Mouse (Mus musculus): Measurements from ENCODE around the gene Bpifa6. TPM values are rescaled to one million over a fixed set of nuclear protein-coding genes. Genes with fewer than 3 reads are reported as not detected.
A peak's percentile ranks its signal among the peaks of the same experiment; 100 is the strongest.
"Not testable (repeated sequence)": the region's sequence is repeated elsewhere in the genome, so short reads cannot be mapped to it uniquely, and the experiment has no call there.

The Bpifa6 gene
- polyA plus RNA-seq, 1 experiment from 2014 or later = not detected

DNA sequence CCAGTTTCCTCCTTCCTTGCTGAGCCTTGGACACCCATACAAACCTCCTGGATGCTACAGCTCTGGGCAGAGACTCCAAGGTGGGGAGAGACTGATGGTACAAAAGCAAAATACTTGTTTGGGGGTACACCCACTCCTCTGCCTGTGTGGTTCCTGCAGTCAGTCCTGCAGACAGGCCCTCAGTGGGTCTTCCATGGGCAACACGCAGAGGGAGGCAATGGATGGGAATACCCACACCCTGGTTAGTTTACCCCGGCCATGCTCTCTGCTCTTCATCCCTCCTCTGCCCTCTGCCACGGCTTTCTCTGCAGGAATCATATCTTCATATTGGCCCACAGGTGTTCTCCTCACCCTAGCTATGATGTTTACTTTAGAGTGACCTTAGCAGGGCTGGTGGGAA lies 25.8 kb downstream of the Bpifa6 start:
- Histone ChIP-seq H3K27ac (no peak overlapping the region), H3K4me3 (no peak overlapping the region), H3K4me1 (no peaks in the 10 kb centered on the region), H3K27me3 (ENCODE audit: low read depth, poor library complexity, severe bottlenecking) (no peaks in the 10 kb centered on the region), H3K36me3 (no peaks in the 10 kb centered on the region), H3K9me3 (replicated peaks) (no peaks in the 10 kb centered on the region)
- 85% methylated on average over 3 of the region's 3 CpGs for WGBS
- DNase-seq (ENCODE audit: low spot score) = no peak

DNA sequence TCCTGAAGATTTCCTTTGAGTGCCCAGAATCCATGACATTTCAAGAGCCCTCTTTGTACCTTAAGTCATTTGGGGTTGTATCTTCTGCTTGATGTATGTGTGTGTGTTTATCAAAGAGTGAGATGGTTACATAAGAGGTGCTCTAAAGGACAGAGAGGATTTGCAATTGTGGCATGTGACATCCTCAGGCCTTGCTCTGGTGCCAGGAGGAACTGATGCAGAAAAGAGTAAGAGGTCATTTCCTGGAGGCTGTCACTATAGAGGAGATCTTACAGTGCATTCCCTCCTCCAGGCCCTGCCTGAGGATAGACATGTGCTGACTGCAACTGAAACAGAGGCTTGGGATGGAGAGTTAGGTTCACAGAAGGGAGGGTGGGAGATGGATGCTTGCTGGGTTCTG lies 26.3 kb downstream of the Bpifa6 start:
- Histone ChIP-seq H3K36me3 (no peaks in the 10 kb centered on the region), H3K27me3 (ENCODE audit: low read depth, poor library complexity, severe bottlenecking) (no peaks in the 10 kb centered on the region), H3K9me3 (replicated peaks) (no peaks in the 10 kb centered on the region), H3K4me1 (no peaks in the 10 kb centered on the region), H3K4me3 (no peak overlapping the region), H3K27ac (no peak overlapping the region)
- no peak for DNase-seq (ENCODE audit: low spot score)

DNA sequence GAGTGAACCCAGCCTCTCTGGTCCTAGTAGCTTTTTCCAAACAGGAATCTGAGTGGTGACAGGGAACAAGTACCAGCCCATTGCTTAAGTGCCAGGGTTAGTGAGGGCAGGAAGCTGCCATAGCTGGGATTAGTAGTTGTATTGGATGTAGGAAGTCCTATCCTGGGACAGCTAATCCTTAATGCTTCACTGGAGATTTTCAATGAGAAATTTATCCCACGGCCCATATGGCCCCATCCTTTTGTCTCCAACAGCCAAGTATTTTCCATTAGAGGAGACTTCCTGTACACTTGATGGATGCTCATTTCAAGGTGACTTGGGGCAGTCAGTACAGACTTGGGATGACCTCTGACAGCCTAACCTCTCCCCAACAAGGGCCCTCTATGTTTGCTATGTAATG lies 29.7 kb downstream of the Bpifa6 start:
- 86% methylated on average over 1 of the region's 1 CpGs for WGBS
- Histone ChIP-seq H3K36me3 (no peaks in the 10 kb centered on the region), H3K27ac (no peak overlapping the region)

DNA sequence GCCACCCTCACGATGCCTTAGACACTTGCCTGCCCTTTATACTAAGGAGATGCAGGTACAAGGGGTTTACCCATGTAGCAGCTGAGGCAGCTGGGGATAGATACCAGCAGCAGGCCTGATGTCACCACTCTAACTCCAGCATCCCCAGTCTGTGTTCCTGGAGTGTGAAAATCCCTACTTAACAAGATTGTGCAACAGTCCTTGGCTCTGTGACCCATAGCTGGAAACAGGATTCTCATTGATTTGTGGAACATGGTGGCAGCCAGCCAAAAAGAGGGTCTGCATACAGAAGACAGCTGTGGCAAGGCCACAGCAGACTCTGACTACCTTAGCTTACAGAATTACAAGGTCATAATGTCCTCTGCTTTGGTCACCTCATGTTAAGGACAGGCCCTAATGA lies 30.3 kb downstream of the Bpifa6 start:
- no peak overlapping the region for H3K27ac ChIP-seq
- no peaks in the 10 kb centered on the region for H3K9me3 ChIP-seq (replicated peaks)
- DNase-seq (ENCODE audit: low spot score) = no peak
- H3K36me3 ChIP-seq = no peaks in the 10 kb centered on the region
- WGBS = 85% methylated on average over 1 of the region's 1 CpGs
- H3K4me3 ChIP-seq = no peak overlapping the region
- H3K27me3 ChIP-seq (ENCODE audit: low read depth, poor library complexity, severe bottlenecking) = no peaks in the 10 kb centered on the region
- no peaks in the 10 kb centered on the region for H3K4me1 ChIP-seq

More for the DNA sequence above, 29.7 kb downstream of the Bpifa6 start:
- Histone ChIP-seq H3K4me3 (no peak overlapping the region), H3K27me3 (ENCODE audit: low read depth, poor library complexity, severe bottlenecking) (no peaks in the 10 kb centered on the region), H3K4me1 (no peaks in the 10 kb centered on the region), H3K9me3 (replicated peaks) (no peaks in the 10 kb centered on the region)
- DNase-seq (ENCODE audit: low spot score) = no peak

DNA sequence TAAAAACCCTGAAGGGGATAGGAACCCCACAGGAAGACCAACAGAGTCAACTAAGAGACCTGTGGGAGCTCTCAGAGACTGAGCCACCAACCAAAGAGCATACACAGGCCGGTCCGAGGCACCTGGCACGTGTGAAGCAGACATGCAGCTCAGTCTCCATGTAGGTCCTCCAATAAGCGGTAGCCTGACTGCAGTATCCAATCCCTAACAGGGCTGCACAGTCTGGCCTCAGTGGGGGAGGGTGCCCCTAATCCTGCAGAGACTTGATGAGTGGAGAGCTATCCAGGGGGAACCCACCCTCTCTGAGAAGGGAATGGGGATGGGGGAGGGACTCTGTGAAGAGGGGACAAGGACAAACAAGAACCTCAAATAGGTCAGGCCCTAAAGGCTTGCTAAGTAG lies 31.0 kb downstream of the Bpifa6 start:
- Histone ChIP-seq H3K4me1 (no peaks in the 10 kb centered on the region), H3K27me3 (ENCODE audit: low read depth, poor library complexity, severe bottlenecking) (no peaks in the 10 kb centered on the region), H3K36me3 (no peaks in the 10 kb centered on the region), H3K27ac (no peak overlapping the region), H3K4me3 (no peak overlapping the region), H3K9me3 (replicated peaks) (no peaks in the 10 kb centered on the region)
- no peak for DNase-seq (ENCODE audit: low spot score)
- 91% methylated on average over 4 of the region's 4 CpGs for WGBS

DNA sequence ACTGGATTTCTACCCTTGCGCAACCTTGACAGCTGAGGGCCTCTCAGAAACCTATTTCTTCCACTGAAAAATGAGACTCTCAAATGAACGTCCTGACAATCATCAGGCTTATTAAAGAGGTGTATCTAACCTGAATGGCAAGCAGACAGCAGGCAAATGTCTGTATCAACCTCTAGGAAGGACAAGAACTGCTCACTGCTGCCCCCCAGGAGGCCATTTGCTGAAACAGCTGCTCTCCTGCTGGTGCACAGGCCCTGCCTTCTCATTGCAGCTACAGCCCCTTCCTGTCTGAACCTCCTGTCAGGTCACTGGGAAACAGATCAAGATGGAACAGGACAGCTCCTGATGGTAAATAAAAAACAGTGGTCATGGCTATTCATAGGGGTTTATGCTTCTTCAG lies 31.6 kb downstream of the Bpifa6 start:
- no peak for DNase-seq (ENCODE audit: low spot score)
- WGBS = 87% methylated on average over 2 of the region's 2 CpGs
- H3K9me3 ChIP-seq (replicated peaks) = no peaks in the 10 kb centered on the region
- no peaks in the 10 kb centered on the region for H3K27me3 ChIP-seq (ENCODE audit: low read depth, poor library complexity, severe bottlenecking)
- H3K27ac ChIP-seq = no peak overlapping the region
- H3K36me3 ChIP-seq = no peaks in the 10 kb centered on the region
- no peaks in the 10 kb centered on the region for H3K4me1 ChIP-seq
- H3K4me3 ChIP-seq = no peak overlapping the region

DNA sequence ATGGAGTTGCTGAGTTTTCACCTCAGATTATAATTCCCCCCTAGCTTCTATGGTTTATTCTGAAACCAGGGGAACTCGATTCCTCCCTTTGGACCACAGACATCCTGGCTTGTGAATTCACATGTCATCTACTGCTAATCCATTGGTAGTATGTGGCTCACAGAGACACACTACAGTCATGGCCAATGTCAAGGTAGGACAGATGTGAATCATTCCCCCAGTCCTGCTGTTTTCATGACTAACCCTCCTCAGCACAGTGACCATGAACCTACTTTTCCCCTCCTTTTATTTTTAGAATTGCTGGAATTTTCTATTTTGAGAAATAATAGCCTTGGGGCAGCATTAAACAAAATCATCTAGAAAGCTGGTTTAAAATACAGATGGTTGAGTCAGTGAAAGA lies 32.6 kb downstream of the Bpifa6 start:
- Histone ChIP-seq H3K36me3 (no peaks in the 10 kb centered on the region), H3K4me1 (no peaks in the 10 kb centered on the region), H3K4me3 (no peak overlapping the region), H3K27me3 (ENCODE audit: low read depth, poor library complexity, severe bottlenecking) (no peaks in the 10 kb centered on the region), H3K9me3 (replicated peaks) (no peaks in the 10 kb centered on the region), H3K27ac (no peak overlapping the region)
- WGBS = 84% methylated on average over 1 of the region's 1 CpGs
- no peak for DNase-seq (ENCODE audit: low spot score)

DNA sequence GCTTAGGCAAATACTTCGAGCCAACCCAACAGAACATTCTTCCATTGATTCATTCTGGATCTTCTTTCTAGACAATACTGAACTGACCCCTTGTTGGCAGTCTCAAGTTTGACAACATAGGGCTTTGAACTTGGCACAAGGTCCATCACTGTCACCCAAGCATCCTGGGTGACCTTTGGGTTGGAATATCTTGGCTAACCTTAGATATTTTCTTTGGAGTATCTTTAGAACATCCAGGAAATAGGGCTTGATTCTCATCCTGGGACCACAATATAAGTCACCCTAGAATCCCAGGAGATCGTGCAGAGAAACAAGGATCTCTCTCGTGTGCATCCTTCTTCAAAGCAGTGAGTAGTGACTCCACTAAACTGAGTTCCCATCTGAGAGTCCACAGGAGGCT lies 33.2 kb downstream of the Bpifa6 start, which contains the start of gene Bpifa2:
Gene Bpifa2 (plus strand): TSS at position 301 of the 400 bp plus-strand sequence.
- Histone ChIP-seq H3K4me1 (no peaks in the 10 kb centered on the region), H3K36me3 (no peaks in the 10 kb centered on the region), H3K4me3 (no peak within 1 kb of the TSS), H3K27me3 (ENCODE audit: low read depth, poor library complexity, severe bottlenecking) (no peaks in the 10 kb centered on the region), H3K27ac (no peak within 1 kb of the TSS), H3K9me3 (replicated peaks) (no peaks in the 10 kb centered on the region)
- no peak for DNase-seq (ENCODE audit: low spot score)
- 79% methylated on average over 3 of the region's 3 CpGs for WGBS

DNA sequence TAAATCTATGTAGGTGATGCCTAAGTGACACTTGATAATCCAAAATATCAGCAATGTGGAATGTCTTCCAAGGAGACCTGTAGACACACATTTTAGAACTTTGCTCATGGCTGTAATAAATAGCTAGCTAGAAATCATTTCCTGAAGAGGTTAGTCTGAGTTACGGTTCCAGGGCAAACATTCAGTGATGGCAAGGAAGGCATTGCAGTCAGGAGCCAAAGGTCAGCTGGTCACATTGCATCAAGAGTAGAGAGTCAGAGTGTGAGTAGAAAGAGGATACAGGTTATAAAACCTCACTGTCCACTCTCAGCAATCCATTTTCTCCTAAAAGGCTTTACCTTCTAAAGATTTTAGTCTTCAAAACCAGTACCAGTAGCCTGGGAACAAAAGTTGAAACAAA lies 43.2 kb downstream of the Bpifa6 start:
- 82% methylated on average over 1 of the region's 1 CpGs for WGBS
- no peak for DNase-seq (ENCODE audit: low spot score)
- H3K36me3 ChIP-seq = no peaks in the 10 kb centered on the region
- no peaks in the 10 kb centered on the region for H3K4me1 ChIP-seq
- no peak overlapping the region for H3K4me3 ChIP-seq
- no peaks in the 10 kb centered on the region for H3K27me3 ChIP-seq (ENCODE audit: low read depth, poor library complexity, severe bottlenecking)
- H3K9me3 ChIP-seq (replicated peaks) = no peaks in the 10 kb centered on the region
- H3K27ac ChIP-seq = no peak overlapping the region

DNA sequence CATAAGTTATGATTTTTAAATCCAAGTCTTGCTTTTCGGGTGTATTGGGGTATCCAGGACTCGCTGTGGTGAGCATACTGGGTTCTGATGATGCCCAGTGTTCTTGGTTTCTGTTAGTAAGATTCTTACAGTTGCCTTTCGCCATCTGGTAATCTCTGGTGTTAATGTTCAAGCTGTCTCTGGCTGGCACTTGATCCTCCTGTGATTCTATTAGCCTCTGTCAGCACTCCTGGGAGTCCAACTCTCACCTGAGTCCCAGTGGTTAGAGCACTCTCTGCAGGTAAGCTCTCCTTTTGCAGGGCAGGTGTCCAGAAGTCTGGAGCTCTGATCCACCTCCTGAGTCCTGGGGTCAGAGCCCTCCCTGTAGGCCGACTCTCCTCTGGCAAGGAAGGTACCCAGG lies 49.9 kb downstream of the Bpifa6 start:
- not testable (repeated sequence) for H3K27ac ChIP-seq; H3K9me3 ChIP-seq (replicated peaks); H3K36me3 ChIP-seq; H3K27me3 ChIP-seq (ENCODE audit: low read depth, poor library complexity, severe bottlenecking); H3K4me1 ChIP-seq; DNase-seq (ENCODE audit: low spot score); H3K4me3 ChIP-seq
- WGBS = 84% methylated on average over 4 of the region's 4 CpGs

DNA sequence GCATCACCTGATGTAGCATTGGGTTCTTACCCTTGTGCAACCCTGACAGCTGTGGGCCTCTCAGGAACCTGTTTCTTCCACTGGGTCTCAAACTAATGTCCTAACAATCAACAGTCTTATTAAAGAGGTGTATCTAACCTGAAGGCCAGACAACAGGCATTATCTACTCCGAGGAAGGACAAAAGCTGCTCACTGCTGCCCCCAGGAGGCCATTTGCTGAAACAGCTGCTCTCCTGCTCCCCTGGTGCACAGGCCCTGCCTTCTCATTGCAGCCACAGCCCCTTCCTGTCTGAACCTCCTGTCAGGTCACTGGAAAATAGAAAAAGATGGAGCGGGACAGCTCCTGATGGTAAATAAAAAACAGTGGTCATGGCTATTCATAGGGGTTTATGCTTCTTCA lies 64.2 kb downstream of the Bpifa6 start:
- 64% methylated on average over 2 of the region's 2 CpGs for WGBS
- Histone ChIP-seq H3K36me3 (no peaks in the 10 kb centered on the region), H3K4me3 (no peak overlapping the region), H3K4me1 (no peaks in the 10 kb centered on the region), H3K9me3 (replicated peaks) (no peaks in the 10 kb centered on the region), H3K27me3 (ENCODE audit: low read depth, poor library complexity, severe bottlenecking) (no peaks in the 10 kb centered on the region), H3K27ac (no peak overlapping the region)
- DNase-seq (ENCODE audit: low spot score) = peak; percentile 45

DNA sequence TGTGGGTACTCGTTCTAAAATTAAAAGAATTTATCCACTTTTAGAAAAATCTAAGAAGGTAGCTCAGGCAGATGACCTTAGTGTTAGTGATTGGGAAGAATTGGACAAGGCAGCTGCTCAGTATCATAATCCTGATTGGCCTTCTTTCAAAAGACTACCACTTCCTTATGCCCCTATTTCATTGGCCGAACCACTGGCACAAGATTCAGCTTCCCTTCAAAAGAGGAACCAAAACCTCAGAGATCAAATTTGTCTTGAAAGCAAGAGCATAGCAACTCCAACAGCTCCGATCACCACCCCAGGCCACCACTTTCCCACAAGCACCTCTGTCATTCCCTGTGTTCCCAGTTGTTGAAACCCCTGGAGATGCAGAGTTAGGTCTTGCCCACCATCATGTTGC lies 70.0 kb downstream of the Bpifa6 start:
- Histone ChIP-seq H3K36me3 (no peaks in the 10 kb centered on the region), H3K4me1 (no peaks in the 10 kb centered on the region), H3K27ac (no peak overlapping the region), H3K27me3 (ENCODE audit: low read depth, poor library complexity, severe bottlenecking) (no peaks in the 10 kb centered on the region), H3K9me3 (replicated peaks) (no peaks in the 10 kb centered on the region), H3K4me3 (no peak overlapping the region)
- DNase-seq (ENCODE audit: low spot score) = no peak
- 89% methylated on average over 3 of the region's 3 CpGs for WGBS

Data from limb, embryonic 10.5 days (tissue).